Mouse (Mus musculus) limb, embryonic 11.5 days (tissue): Measurements from ENCODE around the gene Ftl1-ps1. TPM values are rescaled to one million over a fixed set of nuclear protein-coding genes. Genes with fewer than 3 reads are reported as not detected.

Experiments
- ATAC-seq: fragments of 200-750 bp; cut with Nextera tagmentation; 2 replicates; pipeline ENCODE4 v1.8.0; 2017; ENCODE audit warnings: low read depth; ENCODE audit not compliant: insufficient number of reproducible peaks, low FRiP score, low TSS enrichment
- DNase-seq: peaks from one replicate; pipeline ENCODE4 v3.0.0-alpha.2; 2015; ENCODE audit warnings: low spot score
- H3K27ac ChIP-seq: fragments of 300-500 bp; sonication (generic); replicated peaks from 2 replicates; pipeline ENCODE4 v1.5.1; 2014; ENCODE audit warnings: low read depth, mild to moderate bottlenecking, low read length
- H3K27me3 ChIP-seq: fragments of 300-500 bp; sonication (generic); 2 replicates; pipeline ENCODE4 v1.6.1; 2014; ENCODE audit warnings: mild to moderate bottlenecking, low read length, mixed read lengths; ENCODE audit not compliant: control insufficient read depth, insufficient read depth
- H3K36me3 ChIP-seq: fragments of 300-500 bp; sonication (generic); 2 replicates; pipeline ENCODE4 v1.6.1; 2014; ENCODE audit warnings: mild to moderate bottlenecking, low read length, moderate library complexity, mixed read lengths; ENCODE audit not compliant: control insufficient read depth, insufficient read depth
- H3K4me1 ChIP-seq: fragments of 300-500 bp; sonication (generic); 2 replicates; pipeline ENCODE4 v1.6.1; 2014; ENCODE audit warnings: low read length, mixed read lengths; ENCODE audit not compliant: control insufficient read depth, insufficient read depth
- H3K4me2 ChIP-seq: fragments of 300-500 bp; sonication (generic); 2 replicates; pipeline ENCODE4 v1.6.1; 2014; ENCODE audit warnings: low read depth, mild to moderate bottlenecking, moderate library complexity; ENCODE audit not compliant: severe bottlenecking
- H3K4me3 ChIP-seq: fragments of 300-500 bp; sonication (generic); 2 replicates; pipeline ENCODE4 v1.5.1; 2014; ENCODE audit warnings: low read depth, low read length
- H3K9ac ChIP-seq: fragments of 300-500 bp; sonication (generic); 2 replicates; pipeline ENCODE4 v1.6.1; 2014; ENCODE audit warnings: mild to moderate bottlenecking, low read length
- H3K9me3 ChIP-seq: fragments of 300-500 bp; sonication (generic); 2 replicates; pipeline ENCODE4 v1.6.1; 2016; ENCODE audit warnings: low read length; ENCODE audit not compliant: control insufficient read depth
- WGBS: fragments of 180-500 bp; shearing (Covaris S2); extraction: QIAGEN DNeasy Blood & Tissue Kit; methylation state at CpG from one replicate; pipeline ENCODE4 v1.1.7; 2014; 5-methylcytosine and 5-hydroxymethylcytosine counted together
- polyA plus RNA-seq: library from polyadenylated mRNA; unstranded; fragments of >200 nt; fragmentation: Nextera tagmentation; extraction: Ambion mirVana; gene quantifications from 2 replicates; pipeline ENCODE4 v1.2.1, GENCODE M21; 2014

Gene Ftl1-ps1
- 55.2 and 55.9 TPM in 2 replicates for polyA plus RNA-seq

DNA sequence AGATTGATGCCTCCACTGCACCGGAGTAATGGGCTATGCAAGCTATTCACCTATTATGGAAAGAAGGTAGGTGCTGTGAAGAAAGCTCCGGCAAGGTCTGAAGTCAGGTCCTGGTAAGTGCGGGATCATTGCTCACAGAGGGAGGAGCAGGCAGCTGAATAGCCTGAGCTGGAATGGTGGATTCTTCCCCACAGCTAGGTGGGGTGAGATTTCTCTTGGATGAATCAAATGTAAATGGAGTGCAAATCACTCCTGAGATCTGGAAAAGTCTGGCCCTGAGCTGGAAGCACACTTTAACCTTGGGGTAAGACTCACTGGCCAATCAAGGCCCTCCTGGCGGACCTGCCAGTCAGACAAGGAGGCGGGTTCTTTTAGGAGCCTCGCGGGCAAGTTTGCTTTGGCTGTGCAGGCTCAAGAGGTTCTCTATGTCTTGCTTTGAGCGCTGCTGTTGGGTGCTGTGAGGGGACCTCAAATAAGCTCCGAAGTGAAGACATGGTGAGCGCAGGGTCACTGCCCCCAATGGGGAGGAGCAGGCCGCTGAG lies at the start of gene Ftl1-ps1:
Gene Ftl1-ps1 (plus strand): TSS at position 397 of the 542 bp plus-strand sequence.
- Histone ChIP-seq H3K36me3 (no peaks in the 10 kb centered on the region), H3K9me3 (no peaks in the 10 kb centered on the region), H3K4me3 (no peak within 1 kb of the TSS), H3K27me3 (no peaks in the 10 kb centered on the region), H3K27ac (no peak within 1 kb of the TSS), H3K9ac (no peak within 1 kb of the TSS), H3K4me2 (no peak within 1 kb of the TSS), H3K4me1 (no peaks in the 10 kb centered on the region)
- WGBS: 15% methylated on average over 11 of the region's 11 CpGs
- ATAC-seq (no peak), DNase-seq (no peak)

DNA sequence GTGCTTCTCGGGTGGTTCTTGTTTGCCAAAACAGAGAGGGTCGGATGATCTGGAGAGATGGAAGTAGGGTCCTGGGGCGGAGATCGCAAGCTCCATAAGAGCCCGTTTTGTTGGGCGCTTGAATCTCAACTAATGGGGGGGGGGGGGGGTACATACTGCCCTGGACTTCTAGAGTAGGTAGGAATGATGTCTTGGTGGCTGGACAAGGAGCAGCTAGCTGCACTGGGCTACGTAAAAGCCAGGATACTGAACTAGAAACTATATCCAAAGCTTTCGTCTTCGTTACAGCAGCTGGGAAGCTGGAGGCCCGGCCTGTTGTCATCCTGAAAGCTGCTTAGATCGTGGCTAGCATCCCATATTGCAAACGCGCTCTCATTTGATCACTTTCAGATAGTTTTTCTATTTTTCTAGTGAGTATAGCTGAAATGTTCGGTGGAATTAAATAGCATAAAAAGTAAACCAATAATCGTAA lies 49.0 kb upstream of the Ftl1-ps1 start:
- 1% methylated on average over 15 of the region's 15 CpGs for WGBS
- 0 out of 2 replicates have a peak, but pooled peaks cover 2% of the 10 kb centered on the region for H3K36me3 ChIP-seq
- H3K4me1 ChIP-seq: 0 out of 2 replicates have a peak, but pooled peaks cover 3% of the 10 kb centered on the region
- H3K27ac ChIP-seq: no peak overlapping the region
- H3K4me2 ChIP-seq: peak overlapping the region; percentile 74
- peak overlapping the region; percentile 83 for H3K9ac ChIP-seq
- H3K9me3 ChIP-seq: no peaks in the 10 kb centered on the region
- H3K27me3 ChIP-seq: no peaks in the 10 kb centered on the region
- ATAC-seq (no peak), DNase-seq (no peak)
- H3K4me3 ChIP-seq: peak overlapping the region; percentile 54

- Histone ChIP-seq H3K4me2 (no peak overlapping the region), H3K27me3 (no peaks in the 10 kb centered on the region), H3K9me3 (no peaks in the 10 kb centered on the region), H3K4me1 (no peaks in the 10 kb centered on the region), H3K4me3 (no peak overlapping the region), H3K36me3 (peaks cover 8% of the 10 kb centered on the region), H3K9ac (no peak overlapping the region), H3K27ac (no peak overlapping the region)
- DNase-seq (no peak), ATAC-seq (no peak)
- WGBS: 94% methylated on average over 13 of the region's 13 CpGs
Observed at GRCm38 (mm10) chr13:74356491-74356890, 43.0 kb upstream of the Ftl1-ps1 start.

GRCm38 (mm10) chr13:74362218-74362617 lies 37.3 kb upstream of the Ftl1-ps1 start:
- Histone ChIP-seq H3K9ac (no peak overlapping the region), H3K36me3 (peaks cover 6% of the 10 kb centered on the region), H3K27ac (no peak overlapping the region), H3K4me2 (no peak overlapping the region), H3K9me3 (no peaks in the 10 kb centered on the region), H3K4me3 (no peak overlapping the region), H3K27me3 (no peaks in the 10 kb centered on the region), H3K4me1 (no peaks in the 10 kb centered on the region)
- no peak for DNase-seq
- ATAC-seq: no peak
- 85% methylated on average over 2 of the region's 2 CpGs for WGBS

DNA sequence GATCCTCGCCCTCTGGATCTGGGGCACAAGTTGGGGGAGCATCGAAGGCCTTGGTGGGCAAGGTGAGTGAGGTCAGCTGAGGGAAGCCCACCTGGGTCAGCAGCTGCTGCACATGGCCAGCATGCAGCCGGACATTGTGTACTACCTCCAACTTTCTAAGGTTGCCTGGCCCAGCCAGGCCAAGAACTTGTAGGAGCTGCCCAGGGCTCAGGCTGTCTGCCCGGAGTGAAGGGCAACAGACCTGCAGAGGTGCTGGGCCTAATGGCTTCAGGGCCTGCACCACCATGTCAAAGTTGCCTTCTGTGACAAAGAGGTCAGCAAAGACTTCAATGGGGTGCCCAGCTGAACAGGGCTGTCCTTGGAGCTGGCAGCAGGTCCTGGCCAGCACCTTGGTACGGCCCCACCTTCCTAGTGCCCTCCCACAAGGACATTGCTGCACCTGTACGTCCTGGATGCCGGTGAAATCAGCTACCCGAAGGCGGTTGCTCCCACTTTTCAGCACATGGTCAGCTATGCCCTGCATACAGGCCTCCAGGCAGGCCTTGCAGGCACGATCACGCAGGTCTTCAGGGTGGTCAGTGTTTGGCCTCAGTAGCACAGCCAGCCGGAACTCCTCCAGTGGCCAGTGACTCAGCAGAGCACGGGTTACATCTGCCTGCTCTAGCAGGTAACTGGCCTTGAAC lies 36.2 kb upstream of the Ftl1-ps1 start:
- WGBS: 86% methylated on average over 13 of the region's 13 CpGs
- Histone ChIP-seq H3K36me3 (peaks cover 4% of the 10 kb centered on the region), H3K9me3 (no peaks in the 10 kb centered on the region), H3K9ac (no peak overlapping the region), H3K4me3 (no peak overlapping the region), H3K4me2 (no peak overlapping the region), H3K27ac (no peak overlapping the region), H3K4me1 (no peaks in the 10 kb centered on the region), H3K27me3 (no peaks in the 10 kb centered on the region)
- DNase-seq (no peak), ATAC-seq (no peak)

DNA sequence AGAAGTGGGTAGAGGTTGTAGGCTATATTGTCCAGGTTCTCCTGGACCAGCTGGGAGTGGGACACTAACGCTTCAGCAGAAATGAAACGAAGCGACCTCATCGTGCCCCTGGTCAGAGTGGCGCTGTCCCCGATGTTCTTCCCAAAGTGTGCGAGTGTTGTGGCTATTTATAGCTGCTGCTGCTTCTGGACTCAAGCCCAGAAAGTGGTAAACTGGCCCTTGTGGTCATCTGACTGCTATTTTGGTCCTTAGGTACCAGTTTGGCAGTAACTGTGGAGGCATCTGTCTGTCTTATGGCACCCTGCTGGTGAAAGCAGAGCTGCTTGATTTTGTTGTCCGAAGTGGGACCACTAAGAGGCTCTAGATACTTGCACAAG lies 35.6 kb upstream of the Ftl1-ps1 start, which contains the start of gene Lrrc14b:
Gene Lrrc14b (minus strand): TSS at position 147 of the 377 bp plus-strand sequence.
- ATAC-seq: no peak
- WGBS: 87% methylated on average over 8 of the region's 8 CpGs
- no peak within 1 kb of the TSS for H3K27ac ChIP-seq

DNA sequence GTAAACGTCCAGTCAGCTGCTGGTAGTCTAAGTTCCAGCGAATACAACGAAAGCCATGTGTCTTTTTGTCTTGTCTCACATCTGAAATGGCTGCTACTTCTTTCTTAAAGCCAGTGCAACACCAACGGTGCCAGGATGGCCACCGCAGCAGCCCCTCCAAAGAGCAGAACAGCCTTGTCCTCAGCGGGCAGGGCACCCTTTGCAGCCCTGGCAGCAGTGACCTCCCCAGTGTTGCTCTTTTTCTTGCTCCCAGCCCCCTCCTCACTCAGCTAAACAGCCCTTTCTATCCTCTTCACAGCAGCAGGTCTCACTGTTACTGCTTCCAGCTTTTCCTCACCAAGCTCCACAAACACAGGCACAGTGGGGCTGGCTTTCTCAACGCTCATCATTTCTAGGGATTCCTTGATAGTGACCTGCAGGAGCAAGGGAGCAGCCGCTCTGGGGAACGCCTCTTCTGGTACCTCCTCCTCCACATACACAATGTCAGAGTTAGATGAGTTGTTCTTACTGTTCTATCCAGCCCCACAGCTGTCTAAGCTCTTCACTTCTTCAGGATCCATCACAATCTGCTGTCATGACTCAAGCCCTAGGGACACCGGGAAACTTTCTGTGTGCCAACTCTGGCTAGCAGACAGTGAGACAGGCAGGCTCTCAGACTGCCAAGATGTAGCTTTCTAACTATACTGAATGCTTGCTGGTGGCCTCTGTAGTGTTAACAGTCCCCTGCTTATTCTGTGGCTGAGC lies 17.8 kb upstream of the Ftl1-ps1 start:
- WGBS: 69% methylated on average over 10 of the region's 10 CpGs
- Histone ChIP-seq H3K9ac (no peak overlapping the region), H3K4me3 (no peak overlapping the region), H3K27me3 (no peaks in the 10 kb centered on the region; the same call in 1 of the 2 replicates), H3K4me1 (peaks cover 4% of the 10 kb centered on the region; the same call in 1 of the 2 replicates), H3K4me2 (no peak overlapping the region), H3K9me3 (no peaks in the 10 kb centered on the region), H3K36me3 (no peaks in the 10 kb centered on the region), H3K27ac (0 out of 2 replicates have a peak overlapping the region, but pooled peaks have one; percentile 8)
- 0 out of 2 replicates have a peak, but pooled peaks have one; percentile 51 for ATAC-seq
- no peak for DNase-seq

More for the DNA sequence above, 35.6 kb upstream of the Ftl1-ps1 start, which contains the start of gene Lrrc14b:
- H3K4me3 ChIP-seq: no peak within 1 kb of the TSS
- no peaks in the 10 kb centered on the region for H3K27me3 ChIP-seq
- no peaks in the 10 kb centered on the region for H3K4me1 ChIP-seq
- no peak within 1 kb of the TSS for H3K4me2 ChIP-seq
- H3K9ac ChIP-seq: no peak within 1 kb of the TSS
- H3K36me3 ChIP-seq: peaks cover 2% of the 10 kb centered on the region; the same call in 1 of the 2 replicates
- DNase-seq: no peak
- no peaks in the 10 kb centered on the region for H3K9me3 ChIP-seq

DNA sequence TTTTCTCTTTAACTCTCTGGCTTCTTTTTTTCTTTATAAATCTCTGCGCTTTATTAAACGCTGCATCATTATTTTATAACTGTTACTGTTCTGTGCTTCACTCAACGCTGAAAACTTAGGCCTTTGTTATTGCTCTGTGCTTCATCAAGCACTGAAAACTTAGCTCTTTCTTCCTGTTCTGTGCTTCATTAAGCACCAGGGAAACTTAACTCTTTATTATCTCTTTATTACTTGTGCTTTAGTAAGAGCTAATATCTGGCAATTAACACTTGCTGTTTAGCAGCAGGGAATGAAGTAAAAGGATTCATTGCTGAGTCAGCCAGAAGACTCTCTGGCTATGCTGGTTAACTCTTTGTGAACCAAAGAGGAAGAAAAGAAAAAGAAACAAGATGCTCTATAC lies 17.2 kb upstream of the Ftl1-ps1 start:
- ATAC-seq (no peak), DNase-seq (no peak)
- H3K4me2 ChIP-seq: no peak overlapping the region
- no peaks in the 10 kb centered on the region for H3K36me3 ChIP-seq
- H3K4me3 ChIP-seq: no peak overlapping the region
- peaks cover 4% of the 10 kb centered on the region; the same call in 1 of the 2 replicates for H3K4me1 ChIP-seq
- no peaks in the 10 kb centered on the region for H3K9me3 ChIP-seq
- no peaks in the 10 kb centered on the region; the same call in 1 of the 2 replicates for H3K27me3 ChIP-seq
- 0 out of 2 replicates have a peak overlapping the region, but pooled peaks have one; percentile 8 for H3K27ac ChIP-seq
- no peak overlapping the region for H3K9ac ChIP-seq
- WGBS: 28% methylated on average over 3 of the region's 3 CpGs
